Mouse (Mus musculus) CD4-positive, CD25-positive, alpha-beta regulatory T cell, adult 2 months (primary cell): ENCODE results near the gene Aloxe3.

ENCODE experiments used
- DNase-seq: peaks from one replicate; pipeline ENCODE4 v3.0.0-alpha.2; 2012; ENCODE audit warnings: low read depth, low spot score

The Aloxe3 gene

DNA sequence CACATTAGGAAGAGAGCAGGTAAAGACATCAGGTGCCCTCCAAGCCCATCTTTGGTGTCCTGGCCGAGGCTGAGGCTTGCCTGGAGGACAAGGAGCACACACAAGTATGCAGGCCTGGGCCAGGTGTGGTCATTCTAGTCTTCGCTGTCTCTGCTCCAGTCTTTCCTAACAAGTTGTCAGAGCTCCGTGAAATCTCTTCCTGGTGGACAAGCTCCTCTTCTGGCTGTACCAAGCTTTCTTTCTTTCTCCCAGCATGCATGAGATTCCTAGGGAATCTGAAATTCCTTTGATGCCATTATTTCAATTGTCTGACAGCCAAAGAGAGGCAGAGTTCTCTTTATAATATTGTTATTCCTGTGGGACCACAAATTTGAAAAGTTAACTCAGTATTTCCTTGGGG is 53.8 kb downstream of the Aloxe3 start:
- DNase-seq = no peak

DNA sequence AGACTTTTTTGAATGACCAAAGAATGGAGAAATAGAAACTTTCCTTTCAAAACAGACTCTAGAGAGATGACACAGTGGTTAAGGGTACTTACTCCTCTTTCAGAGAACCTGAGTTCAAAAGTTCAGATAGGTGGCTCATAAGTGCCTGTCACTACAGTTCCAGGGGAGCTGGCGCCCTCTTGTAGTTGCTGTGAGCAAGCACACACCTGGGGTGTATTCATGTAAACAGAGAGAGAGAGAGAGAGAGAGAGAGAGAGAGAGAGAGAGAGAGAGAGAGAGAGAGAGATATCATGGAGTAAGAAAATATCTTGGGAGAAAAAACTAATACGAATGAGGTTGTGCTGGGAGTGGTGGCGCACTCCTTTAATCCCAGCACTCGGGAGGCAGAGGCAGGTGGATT is 54.4 kb downstream of the Aloxe3 start:
- DNase-seq = peak; percentile 31

DNA sequence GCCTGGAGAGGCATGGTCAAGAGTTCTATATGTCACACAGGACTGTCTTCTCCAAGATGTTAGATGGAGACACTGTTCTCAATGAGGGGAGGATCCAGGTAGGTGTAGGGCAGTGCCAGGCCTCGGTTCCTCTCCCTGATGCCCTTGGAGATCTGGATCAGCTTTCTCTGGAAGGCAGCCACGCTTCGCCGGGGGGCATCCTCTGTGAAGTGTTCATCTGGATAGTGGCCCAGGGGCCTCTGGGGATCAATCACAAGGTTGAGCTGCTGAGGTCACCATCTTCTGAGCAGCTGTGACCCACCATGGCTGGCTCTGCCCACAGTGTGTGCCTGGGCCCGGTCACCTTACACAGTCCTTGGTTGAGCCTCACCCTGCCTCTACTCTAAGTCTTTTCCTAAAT is 59.3 kb downstream of the Aloxe3 start:
- no peak for DNase-seq

DNA sequence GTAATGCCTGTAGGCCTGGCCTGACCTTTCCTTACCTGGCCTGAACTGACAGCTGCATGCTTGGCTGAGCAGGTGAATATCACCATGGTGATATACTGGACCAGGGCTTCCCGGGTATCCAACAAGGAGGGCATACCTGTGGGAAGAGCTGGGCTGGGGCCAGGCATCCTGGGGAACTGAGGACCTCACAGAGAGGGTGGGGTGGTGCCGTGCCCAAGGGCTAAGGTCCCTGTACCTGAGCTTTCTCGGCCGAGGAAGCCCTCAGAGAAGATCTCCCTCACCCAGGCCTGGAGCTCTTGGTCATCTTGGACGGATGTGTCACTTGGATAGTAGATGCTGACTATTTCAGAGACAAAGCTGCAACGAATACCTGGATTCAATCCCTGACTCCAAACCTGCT is 60.2 kb downstream of the Aloxe3 start:
- no peak for DNase-seq

DNA sequence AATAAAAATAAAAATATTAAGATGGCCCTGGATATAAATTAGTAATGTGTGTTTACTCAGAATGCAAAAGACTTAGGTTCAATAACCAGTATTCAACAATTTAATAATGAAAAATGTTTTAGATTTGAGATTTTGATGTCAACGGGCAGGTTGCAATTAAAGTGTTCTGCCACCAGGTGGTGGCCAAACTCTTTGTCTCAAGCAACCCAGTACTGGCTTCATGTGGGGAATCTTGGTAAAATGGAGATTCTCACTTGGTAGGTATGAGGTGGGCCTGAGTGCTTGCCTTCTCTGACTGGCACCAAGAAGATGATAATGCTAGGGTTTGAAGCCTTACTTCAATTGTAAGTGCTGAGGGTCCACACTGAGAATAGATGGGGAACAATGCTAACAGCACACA is 67.1 kb downstream of the Aloxe3 start:
- DNase-seq = peak; percentile 73

DNA sequence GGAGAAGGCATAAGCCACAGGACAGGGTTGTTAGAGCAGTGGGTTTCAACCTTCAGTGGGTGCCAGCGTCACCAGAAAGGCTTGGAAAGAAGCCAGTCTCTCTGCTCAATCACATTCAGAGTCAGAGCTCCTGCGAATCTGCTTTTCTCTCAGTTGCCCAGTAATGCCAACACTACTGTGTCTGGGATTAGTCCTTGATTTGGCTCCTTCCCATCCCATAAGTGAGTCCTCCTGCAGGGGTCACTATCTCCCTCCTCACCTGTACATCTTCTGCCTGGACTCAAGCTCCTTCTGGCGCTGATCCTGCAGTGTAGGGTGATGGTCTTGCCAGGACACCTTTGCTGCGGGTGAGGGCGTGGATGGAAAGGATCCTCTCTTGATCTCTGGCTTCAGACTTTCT is 71.1 kb downstream of the Aloxe3 start:
- DNase-seq = peak; percentile 34

DNA sequence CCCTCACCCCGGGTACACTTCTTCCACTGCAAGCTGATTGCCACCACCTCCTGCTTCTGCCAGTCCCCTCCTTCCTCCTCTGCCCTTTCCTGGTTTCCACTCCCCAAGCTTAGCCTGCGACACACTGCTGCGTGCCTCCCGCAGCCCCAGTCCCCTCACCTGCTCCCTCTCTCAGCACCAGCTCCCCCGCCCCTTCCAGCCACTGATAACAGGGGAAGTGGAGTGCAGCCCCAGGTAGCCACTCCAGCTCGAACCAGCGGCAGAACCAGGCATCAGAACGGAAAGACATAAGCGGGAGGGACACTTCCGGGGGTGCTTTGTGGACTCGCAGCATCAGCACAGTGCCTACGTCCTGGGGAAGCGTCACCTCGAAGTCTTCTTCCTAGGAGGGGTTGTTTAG is 71.5 kb downstream of the Aloxe3 start:
- DNase-seq = peak; percentile 68

DNA sequence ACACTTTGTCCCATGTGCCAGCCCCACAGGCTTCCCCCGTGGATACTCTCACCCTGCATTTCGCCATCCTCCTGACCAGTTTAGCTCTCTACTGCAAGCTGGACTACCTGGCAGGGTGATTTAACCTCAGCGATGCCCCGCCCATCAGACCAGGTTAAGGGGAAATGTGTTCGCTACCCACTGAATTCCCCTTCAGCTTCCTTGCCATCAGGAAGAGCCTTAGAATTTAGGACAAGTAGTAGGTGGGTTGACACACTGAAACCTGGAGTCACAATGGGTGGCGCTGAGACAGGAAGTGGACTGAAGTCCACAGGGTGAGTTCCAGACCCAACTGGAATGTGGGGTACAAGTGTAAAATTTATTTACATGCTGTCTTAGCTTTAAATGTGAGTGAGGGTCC is 72.0 kb downstream of the Aloxe3 start, which contains the start of gene Alox8:
Alox8 (minus strand) TSS at position 101 of the 400 bp plus-strand sequence.
- no peak for DNase-seq
